Mouse (Mus musculus) brain, embryonic 18.5 days (tissue): Measurements from ENCODE around the gene Gm49337.
A peak's percentile ranks its signal among the peaks of the same experiment; 100 is the strongest.

ENCODE experiments used
- DNase-seq: peaks from one replicate; pipeline ENCODE4 v3.0.0-alpha.2; 2012; ENCODE audit warnings: low read depth, low spot score

Gm49337 gene

DNA sequence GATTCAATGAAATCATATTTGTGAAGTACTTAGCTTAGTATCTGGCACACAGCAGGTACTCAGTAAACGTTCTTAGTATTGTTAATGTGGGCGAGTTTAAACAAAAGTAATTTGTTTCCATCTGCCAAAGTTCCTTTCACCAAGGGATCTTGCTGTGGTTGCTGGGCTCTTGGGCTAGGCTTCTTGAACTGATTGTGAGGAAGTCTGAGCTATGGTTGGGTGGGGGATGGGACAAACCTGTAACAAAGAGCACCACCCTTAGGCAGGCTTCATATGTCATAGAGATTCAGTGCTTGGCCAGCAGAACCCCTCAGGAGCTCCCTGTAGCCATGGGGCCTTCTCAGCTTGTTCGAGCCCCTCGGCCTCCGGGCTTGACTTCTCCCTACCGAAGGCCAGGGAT lies at the start of gene Gm49337, which contains the start of gene 1700042G07Rik:
Gene Gm49337 (plus strand): TSS at position 313 of the 400 bp plus-strand sequence.
Gene 1700042G07Rik (plus strand): TSS at position 301 of the 400 bp plus-strand sequence.
- DNase-seq, result no peak

DNA sequence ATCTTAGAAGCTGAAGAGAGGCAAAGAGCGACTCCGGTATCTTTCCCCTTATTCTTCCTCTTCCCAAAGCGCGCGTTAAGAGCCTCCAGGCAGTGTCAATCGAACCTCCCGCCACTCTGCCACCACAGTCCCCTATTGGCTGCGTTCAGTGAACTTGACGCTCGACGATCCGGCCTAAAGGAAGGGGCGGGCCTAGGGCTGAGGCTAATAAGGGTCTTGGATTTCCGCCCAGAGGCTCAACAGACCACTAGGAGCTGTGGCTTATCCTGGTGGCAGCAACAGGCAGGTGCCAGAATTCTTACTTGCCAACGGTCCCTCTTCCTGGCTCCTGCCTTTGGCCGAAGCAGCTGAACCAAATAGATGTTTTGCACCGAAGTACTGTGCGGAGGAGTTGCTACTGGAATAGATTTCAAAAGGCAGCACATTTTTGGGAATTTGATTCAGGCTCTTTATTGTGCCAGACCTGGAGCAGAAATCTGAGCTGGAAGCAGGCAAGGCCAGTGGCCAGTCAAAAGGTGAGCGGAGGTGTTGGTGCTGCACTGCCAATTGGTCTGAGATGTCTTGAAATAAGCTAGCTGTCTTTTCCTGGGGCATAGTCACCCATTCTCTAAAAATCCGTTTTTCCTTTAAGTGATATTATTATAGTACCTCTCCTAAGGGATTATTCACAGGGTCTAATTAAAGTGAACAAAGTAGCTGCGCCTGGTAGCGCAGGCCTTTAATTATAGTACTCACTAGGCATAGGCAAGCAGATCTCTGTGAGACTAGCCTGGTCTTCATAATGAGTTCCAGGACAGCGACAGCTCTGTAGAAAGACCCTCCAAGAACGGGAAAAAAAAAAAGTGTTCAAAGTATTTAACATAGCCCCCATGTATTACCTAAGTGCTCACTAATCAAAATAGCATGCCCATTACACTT lies 49.3 kb upstream of the Gm49337 start, which contains the start of the genes Rad54l and Pomgnt1:
Gene Rad54l (minus strand): TSS at position 89 of the 918 bp plus-strand sequence.
Gene Pomgnt1 (plus strand): TSS at position 239 of the 918 bp plus-strand sequence.
- peak; percentile 76 for DNase-seq

GRCm38 (mm10) chr4:116125803-116126386 lies 47.3 kb upstream of the Gm49337 start:
- no peak for DNase-seq

GRCm38 (mm10) chr4:116127956-116128355 lies 45.2 kb upstream of the Gm49337 start:
- DNase-seq, result no peak

DNA sequence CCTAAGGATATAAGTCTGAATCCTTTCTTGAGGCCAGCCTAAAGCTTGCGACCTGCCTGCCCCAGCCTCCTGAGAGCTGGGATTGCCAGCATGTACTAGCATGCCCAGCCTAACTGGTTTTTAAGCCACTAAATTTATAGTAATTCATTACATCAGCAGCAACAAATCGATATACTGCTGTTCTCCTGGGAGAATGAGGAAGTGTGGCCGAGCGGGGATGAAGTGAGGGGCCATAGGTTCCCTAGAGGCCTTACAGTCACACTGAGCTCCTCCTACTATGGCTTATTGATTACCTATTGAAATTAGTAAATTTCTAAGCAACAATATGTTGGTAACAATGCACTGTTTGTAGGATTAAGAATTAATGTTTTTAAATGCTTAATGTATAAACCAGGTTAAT lies 40.1 kb upstream of the Gm49337 start:
- DNase-seq, result no peak

DNA sequence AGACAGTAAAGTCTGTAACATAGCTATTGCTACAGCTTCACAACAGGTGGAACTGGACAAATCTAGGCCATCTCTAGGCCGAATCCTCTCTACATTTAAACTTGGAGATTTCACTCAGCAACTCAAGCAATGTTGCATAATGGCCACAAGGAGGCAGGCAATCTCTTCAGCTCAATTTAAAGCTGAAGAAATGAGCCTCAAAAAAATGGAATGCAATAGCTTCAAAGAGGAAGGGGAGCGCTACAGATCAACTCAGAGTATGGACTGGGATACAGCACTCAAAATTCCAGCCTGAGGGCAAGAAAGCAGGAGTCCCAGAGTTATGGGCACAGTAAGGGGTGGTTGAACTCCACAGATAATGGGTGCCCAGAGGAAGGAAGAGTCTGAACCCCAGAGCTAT lies 38.2 kb upstream of the Gm49337 start:
- no peak for DNase-seq

DNA sequence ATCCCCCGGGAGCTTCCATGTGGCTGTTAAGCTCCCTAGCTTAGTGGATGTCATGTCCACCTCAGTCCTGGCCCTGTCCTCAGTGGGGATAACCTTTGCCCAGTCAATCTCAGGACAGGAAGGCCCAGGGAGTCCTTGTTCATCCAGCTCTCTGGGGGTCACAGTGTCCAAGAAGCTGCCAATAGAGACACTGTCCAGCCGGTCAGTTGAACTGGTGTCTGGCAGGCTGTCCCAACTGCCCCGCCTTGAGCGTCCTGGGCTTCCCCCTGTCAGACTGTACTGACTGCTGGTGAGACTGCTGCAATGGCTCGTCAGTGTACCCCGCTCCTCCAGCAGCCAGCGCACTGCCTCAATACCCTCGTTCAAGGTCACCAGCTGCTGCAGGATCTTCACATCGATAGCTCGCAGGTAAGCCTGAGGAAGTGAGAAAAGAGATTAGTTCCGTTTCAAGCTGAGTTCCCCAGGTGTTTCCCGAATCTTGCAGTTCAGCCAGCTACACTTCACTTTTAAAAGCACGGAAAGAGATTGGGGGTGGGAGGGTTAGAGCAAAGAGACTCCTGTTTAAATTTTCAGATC lies 35.7 kb upstream of the Gm49337 start:
- DNase-seq, result no peak

DNA sequence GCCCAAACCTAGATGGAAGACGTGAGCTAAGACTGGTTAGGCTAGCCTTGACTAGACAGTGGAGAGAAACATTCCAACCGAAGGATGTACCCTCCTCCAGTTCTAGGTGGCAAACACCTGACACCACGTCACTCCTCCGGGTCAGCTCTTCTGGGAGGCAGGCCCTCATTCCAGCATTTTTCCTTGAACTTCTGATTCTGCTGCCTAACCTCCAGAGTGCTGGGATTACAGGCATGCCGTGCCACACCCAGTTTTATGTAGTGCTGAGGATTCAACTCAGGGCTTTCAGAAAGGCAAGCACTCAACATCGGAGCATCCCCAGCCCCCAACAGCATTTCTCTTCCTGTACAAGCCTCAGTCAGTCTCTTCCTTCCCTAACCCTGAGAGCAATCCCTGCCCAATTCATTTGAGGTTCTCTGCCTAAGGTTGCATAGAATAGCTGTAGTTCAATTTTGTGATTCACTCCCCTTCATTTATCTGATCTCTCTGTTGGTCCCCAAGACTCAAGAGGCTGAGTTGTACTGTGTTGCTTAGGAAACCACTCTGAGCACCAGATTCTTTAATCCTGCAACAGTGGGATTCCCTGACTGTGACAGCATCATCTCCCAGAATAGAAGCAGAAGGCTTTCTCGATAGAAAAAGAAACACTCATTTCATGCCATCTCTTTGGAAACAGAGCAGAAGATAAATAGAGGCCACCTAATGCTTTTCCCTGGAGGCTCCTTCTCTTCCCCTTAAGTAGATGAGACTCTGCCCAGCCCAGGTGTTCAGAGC lies 32.2 kb upstream of the Gm49337 start:
- DNase-seq, result no peak

DNA sequence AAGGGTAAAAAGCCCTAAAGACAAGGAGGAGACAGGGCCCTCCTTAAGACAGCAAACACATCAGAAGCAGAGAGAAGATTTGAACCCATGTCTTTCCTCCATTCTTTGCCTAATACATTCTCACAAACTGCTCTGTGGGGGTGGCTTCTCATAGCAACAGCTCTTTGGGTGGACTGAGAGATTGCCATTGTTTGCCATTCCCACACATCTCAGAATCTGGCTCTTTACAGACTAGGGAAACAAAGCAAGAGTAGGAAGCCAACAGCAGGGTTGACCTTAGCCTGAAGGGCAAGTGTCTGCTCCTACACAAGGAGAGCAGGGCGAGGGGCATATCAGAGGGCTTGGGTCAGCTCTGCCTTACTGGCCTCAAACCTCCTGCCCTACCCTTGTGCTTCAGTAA lies 31.4 kb upstream of the Gm49337 start:
- DNase-seq, result no peak

DNA sequence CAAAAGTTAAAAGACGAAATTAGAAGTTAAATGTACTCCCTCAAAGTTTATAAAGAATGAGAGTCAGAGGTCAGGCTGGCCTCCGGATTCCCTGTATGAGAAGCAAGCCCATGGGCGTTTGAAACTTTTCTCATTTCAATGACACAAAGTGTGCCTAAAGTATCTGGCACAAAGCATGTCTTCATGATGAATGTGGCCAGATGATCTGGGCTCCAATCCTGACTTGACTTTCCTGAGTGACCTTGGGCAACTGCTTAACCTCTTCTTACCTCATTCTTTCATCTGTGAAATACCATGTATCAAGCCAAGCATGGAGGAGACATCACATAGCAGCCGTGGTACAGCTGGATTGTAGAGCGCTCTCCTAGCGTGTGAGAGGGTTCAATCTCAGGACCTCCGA lies 30.9 kb upstream of the Gm49337 start:
- DNase-seq, result no peak

DNA sequence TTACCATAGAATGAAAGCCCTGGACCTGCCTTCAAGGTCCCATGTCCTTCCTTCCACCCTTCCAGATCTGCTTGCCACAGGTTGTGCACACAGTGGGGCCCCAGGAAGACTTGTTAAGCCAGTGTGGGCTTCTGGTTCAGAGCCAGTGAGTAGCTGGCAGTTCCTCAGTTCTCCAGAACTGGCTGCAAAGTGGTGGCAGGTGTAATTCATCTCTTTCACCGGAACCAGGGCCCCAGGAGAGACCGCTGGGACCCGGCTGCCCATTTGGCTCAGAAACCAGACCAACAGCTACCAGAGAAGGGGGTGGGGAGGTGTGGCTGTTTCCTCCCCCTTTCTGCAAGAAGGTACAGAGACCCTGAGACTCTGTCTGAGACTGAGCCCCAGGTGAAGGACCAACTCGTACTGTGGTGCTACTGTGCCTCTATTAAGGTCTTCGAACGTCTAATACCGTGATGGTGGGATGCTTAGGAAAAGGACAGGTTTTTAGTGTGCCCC lies 29.8 kb upstream of the Gm49337 start:
- DNase-seq, result no peak

- DNase-seq, result no peak
Measured at GRCm38 (mm10) chr4:116143891-116144717, 29.1 kb upstream of the Gm49337 start.

DNA sequence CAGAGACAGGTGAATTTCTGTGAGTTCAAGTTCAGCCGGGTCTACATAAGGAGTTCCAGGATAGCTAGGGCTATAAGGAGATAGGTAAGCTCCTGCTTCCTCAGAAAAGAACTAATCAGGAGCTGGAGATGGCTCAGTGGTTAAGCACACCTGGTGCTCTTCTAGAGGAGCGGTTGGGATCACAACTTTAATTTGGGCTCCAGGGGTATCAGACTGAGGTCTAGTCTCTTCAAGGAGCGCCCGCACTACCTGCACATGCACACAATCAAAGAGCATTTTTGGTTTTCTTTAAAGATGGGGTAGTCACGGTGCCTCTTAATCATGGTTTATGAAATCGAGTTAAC lies 23.4 kb upstream of the Gm49337 start:
- DNase-seq, result no peak

- no peak for DNase-seq
Measured at GRCm38 (mm10) chr4:116150156-116150861, 22.9 kb upstream of the Gm49337 start.

- DNase-seq, result no peak
Measured at GRCm38 (mm10) chr4:116150862-116151221, 22.3 kb upstream of the Gm49337 start.

GRCm38 (mm10) chr4:116151238-116151637 lies 21.9 kb upstream of the Gm49337 start, which contains the start of gene Lurap1:
Gene Lurap1, minus strand, starts transcription at chr4:116151338.
- no peak for DNase-seq

DNA sequence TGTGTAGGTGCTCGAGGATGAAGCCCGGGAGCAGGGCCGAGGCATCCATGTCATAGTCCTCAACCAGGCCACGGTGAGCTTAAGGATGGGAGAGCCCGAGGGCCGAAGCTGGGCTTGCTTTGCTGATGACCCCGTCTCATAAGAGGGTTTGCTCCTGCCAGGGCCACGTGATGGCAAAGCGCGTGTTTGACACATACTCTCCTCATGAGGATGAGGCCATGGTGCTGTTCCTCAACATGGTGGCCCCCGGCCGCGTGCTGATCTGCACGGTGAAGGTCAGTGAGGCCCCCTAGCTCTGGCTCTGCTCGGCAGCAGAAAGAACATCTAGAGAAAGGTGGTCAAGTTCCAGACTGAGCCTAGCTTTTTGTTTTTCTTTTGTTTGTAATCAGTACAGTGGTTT lies 20.5 kb upstream of the Gm49337 start:
- no peak for DNase-seq

GRCm38 (mm10) chr4:116157882-116158281 lies 15.3 kb upstream of the Gm49337 start:
- DNase-seq, result no peak

DNA sequence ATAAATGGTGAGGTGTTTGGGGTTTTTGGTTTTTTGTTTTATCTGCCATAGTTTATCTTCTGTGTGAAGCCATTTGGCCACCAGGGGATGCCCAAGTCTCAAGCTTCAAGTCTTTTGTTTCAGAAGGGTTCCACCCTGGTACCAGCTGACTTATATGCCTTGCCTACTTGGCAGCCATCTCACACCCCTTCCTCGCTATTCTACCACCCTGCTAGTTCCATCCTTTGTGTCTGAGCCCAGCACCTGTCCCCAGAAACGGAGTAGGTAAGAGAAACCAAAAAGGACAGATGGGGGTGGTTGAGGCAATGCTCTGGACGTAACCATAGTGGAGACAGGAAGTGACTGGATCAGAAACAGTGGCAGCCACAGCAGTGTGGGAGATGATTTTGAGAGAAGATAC lies 13.3 kb upstream of the Gm49337 start:
- DNase-seq, result no peak

- DNase-seq, result no peak
Measured at GRCm38 (mm10) chr4:116160769-116161168, 12.4 kb upstream of the Gm49337 start.
